Mouse (Mus musculus) intestine, embryonic 15.5 days (tissue): ENCODE data around the gene Mapk3. TPM values are rescaled to one million over a fixed set of nuclear protein-coding genes. Genes with fewer than 3 reads are reported as not detected.

Experiments used
- ATAC-seq: fragments of 200-750 bp; cut with Nextera tagmentation; 2 replicates; pipeline ENCODE4 v1.8.0; 2017; ENCODE audit warnings: moderate TSS enrichment, moderate library complexity
- H3K27ac ChIP-seq: fragments of 300-500 bp; sonication (generic); 2 replicates; pipeline ENCODE4 v1.5.1; 2015; ENCODE audit warnings: mild to moderate bottlenecking, inconsistent platforms
- H3K27me3 ChIP-seq: fragments of 300-500 bp; sonication (generic); replicated peaks from 2 replicates; pipeline ENCODE4 v1.6.1; 2015; ENCODE audit warnings: inconsistent platforms
- H3K36me3 ChIP-seq: fragments of 300-500 bp; sonication (generic); 2 replicates; pipeline ENCODE4 v1.6.1; 2015; ENCODE audit warnings: inconsistent platforms
- H3K4me1 ChIP-seq: fragments of 300-500 bp; sonication (generic); replicated peaks from 2 replicates; pipeline ENCODE4 v1.6.1; 2015; ENCODE audit warnings: inconsistent platforms
- H3K4me2 ChIP-seq: fragments of 300-500 bp; sonication (generic); replicated peaks from 2 replicates; pipeline ENCODE4 v1.6.1; 2015; ENCODE audit warnings: mild to moderate bottlenecking, inconsistent platforms
- H3K4me3 ChIP-seq: fragments of 300-500 bp; sonication (generic); replicated peaks from 2 replicates; pipeline ENCODE4 v1.5.1; 2015; ENCODE audit warnings: inconsistent platforms
- H3K9ac ChIP-seq: fragments of 300-500 bp; sonication (generic); 2 replicates; pipeline ENCODE4 v1.6.1; 2015; ENCODE audit warnings: inconsistent platforms
- H3K9me3 ChIP-seq: fragments of 300-500 bp; sonication (generic); 2 replicates; pipeline ENCODE4 v1.6.1; 2016; ENCODE audit warnings: inconsistent platforms
- WGBS: fragments of 180-500 bp; shearing (Covaris S2); methylation state at CpG from one replicate; pipeline ENCODE4 v1.1.7; 2015; 5-methylcytosine and 5-hydroxymethylcytosine counted together
- polyA plus RNA-seq: library from polyadenylated mRNA; unstranded; fragments of >200 nt; fragmentation: Nextera tagmentation; extraction: Ambion mirVana; gene quantifications from 2 replicates; pipeline ENCODE4 v1.2.1, GENCODE M21; 2015

Gene Mapk3
- polyA plus RNA-seq, 1 experiment from 2014 or later, result 109 TPM

- H3K9me3 ChIP-seq, result no peaks in the 10 kb centered on the region
- ATAC-seq, result no peak
- WGBS, result 65% methylated on average over 5 of the region's 5 CpGs
Measured at GRCm38 (mm10) chr7:126740977-126741376, 18.4 kb upstream of the Mapk3 start.

DNA sequence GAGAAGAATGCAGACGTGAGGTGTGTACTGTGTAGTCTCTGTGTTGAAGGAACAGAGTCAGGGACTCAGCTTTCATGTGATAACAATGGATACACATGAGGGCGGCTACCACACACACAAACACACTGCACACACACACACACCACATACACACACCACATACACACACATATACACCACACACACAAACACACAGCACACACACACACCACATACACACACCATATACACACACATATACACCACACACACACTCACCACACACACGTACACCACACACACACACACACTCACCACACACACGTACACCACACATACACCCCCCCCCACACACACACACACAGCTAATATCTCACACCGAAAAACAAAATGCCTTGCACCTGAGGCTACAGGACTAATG lies 17.9 kb upstream of the Mapk3 start:
- H3K9ac ChIP-seq, result no peak overlapping the region
- H3K9me3 ChIP-seq, result no peaks in the 10 kb centered on the region
- no peak overlapping the region for H3K27ac ChIP-seq
- H3K36me3 ChIP-seq, result no peaks in the 10 kb centered on the region
- no peak overlapping the region for H3K4me3 ChIP-seq
- WGBS, result 86% methylated on average over 5 of the region's 5 CpGs
- H3K4me1 ChIP-seq, result no peaks in the 10 kb centered on the region
- no peak for ATAC-seq
- H3K4me2 ChIP-seq, result no peak overlapping the region
- no peaks in the 10 kb centered on the region for H3K27me3 ChIP-seq

More at GRCm38 (mm10) chr7:126740977-126741376, 18.4 kb upstream of the Mapk3 start:
- Histone ChIP-seq H3K4me2 (no peak overlapping the region), H3K36me3 (no peaks in the 10 kb centered on the region), H3K27ac (no peak overlapping the region), H3K9ac (no peak overlapping the region), H3K4me3 (no peak overlapping the region), H3K4me1 (no peaks in the 10 kb centered on the region), H3K27me3 (no peaks in the 10 kb centered on the region)

DNA sequence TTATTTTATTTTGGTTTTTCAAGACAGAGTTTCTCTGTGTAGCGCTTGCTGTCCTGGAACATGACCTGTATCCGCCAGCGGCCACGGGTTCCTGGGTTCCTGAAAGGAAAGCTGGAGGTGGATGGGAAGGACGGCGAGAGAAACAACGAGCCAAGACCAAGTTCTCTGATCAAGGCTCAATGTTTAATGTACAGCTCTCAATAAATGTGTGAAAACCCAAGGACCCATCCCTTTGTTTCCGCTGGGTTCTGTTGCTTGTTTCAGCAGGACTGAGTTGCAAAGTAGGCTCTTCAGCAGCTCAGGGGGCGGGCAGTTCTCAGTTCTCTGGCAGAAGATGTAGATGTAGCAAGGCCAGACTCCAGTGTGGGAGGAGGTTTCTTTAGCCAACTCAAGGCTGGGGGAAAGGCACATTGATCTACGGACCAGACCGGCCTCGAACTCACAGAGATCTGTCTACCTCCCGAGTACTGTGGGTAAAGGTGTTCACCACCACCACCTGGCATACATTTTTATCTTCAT lies 17.4 kb upstream of the Mapk3 start:
- Histone ChIP-seq H3K4me3 (no peak overlapping the region), H3K27ac (no peak overlapping the region), H3K9me3 (no peaks in the 10 kb centered on the region), H3K4me1 (0 out of 2 replicates have a peak, but pooled peaks cover 3% of the 10 kb centered on the region), H3K27me3 (no peaks in the 10 kb centered on the region), H3K36me3 (no peaks in the 10 kb centered on the region), H3K4me2 (no peak overlapping the region), H3K9ac (no peak overlapping the region)
- WGBS, result 89% methylated on average over 13 of the region's 13 CpGs
- ATAC-seq, result no peak

- no peak for ATAC-seq
- WGBS, result 83% methylated on average over 12 of the region's 12 CpGs
- Histone ChIP-seq H3K27ac (peak overlapping the region; percentile 80), H3K36me3 (no peaks in the 10 kb centered on the region), H3K27me3 (no peaks in the 10 kb centered on the region), H3K4me2 (peak overlapping the region; percentile 34), H3K9ac (no peak overlapping the region), H3K4me1 (peaks cover 5% of the 10 kb centered on the region; the same call in 1 of the 2 replicates), H3K9me3 (no peaks in the 10 kb centered on the region), H3K4me3 (0 out of 2 replicates have a peak overlapping the region, but pooled peaks have one; percentile 7)
Measured at GRCm38 (mm10) chr7:126746066-126746465, 13.3 kb upstream of the Mapk3 start.

DNA sequence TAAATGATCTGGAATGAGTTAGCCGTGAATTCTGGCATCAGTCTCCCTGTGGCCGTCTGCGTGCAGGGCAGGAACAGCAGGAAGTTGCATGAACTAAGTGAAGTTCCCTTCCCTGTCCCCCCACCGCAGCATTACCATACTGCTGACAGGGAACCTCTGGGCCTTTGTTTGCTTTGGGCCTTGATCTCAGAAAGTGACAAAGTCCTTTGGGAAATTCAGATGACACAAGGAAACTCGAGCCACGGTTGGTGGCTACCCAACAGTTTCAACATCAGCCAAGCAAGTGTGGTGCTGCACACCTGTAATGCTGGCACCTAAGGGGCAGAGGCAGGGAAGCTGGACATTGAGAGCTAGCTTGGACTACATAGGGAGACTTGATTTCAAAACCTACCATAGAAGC lies 12.6 kb upstream of the Mapk3 start:
- H3K36me3 ChIP-seq, result no peaks in the 10 kb centered on the region
- peak overlapping the region; percentile 80 for H3K27ac ChIP-seq
- peak overlapping the region; percentile 34 for H3K4me2 ChIP-seq
- 22% methylated on average over 6 of the region's 6 CpGs for whole genome bisulfite sequencing
- 0 out of 2 replicates have a peak overlapping the region, but pooled peaks have one; percentile 7 for H3K4me3 ChIP-seq
- H3K9me3 ChIP-seq, result no peaks in the 10 kb centered on the region
- 0 out of 2 replicates have a peak overlapping the region, but pooled peaks have one; percentile 30 for H3K9ac ChIP-seq
- H3K4me1 ChIP-seq, result peaks cover 5% of the 10 kb centered on the region; the same call in 1 of the 2 replicates
- peak; percentile 88 for ATAC-seq
- no peaks in the 10 kb centered on the region for H3K27me3 ChIP-seq

GRCm38 (mm10) chr7:126748824-126749223 lies 10.6 kb upstream of the Mapk3 start:
- Histone ChIP-seq H3K27me3 (no peaks in the 10 kb centered on the region), H3K9ac (no peak overlapping the region), H3K4me2 (no peak overlapping the region), H3K27ac (peak overlapping the region; percentile 80), H3K9me3 (no peaks in the 10 kb centered on the region), H3K36me3 (no peaks in the 10 kb centered on the region), H3K4me1 (peaks cover 5% of the 10 kb centered on the region; the same call in 1 of the 2 replicates), H3K4me3 (no peak overlapping the region)
- WGBS, result 48% methylated on average over 7 of the region's 7 CpGs
- peak; percentile 71 for ATAC-seq

- H3K4me3 ChIP-seq, result no peak overlapping the region
- peaks cover 5% of the 10 kb centered on the region; the same call in 1 of the 2 replicates for H3K4me1 ChIP-seq
- H3K27me3 ChIP-seq, result no peaks in the 10 kb centered on the region
- H3K9ac ChIP-seq, result no peak overlapping the region
- 93% methylated on average over 17 of the region's 17 CpGs for WGBS
- H3K9me3 ChIP-seq, result no peaks in the 10 kb centered on the region
- 0 out of 2 replicates have a peak overlapping the region, but pooled peaks have one; percentile 17 for H3K27ac ChIP-seq
- no peaks in the 10 kb centered on the region for H3K36me3 ChIP-seq
- no peak overlapping the region for H3K4me2 ChIP-seq
- ATAC-seq, result no peak
Measured at GRCm38 (mm10) chr7:126749582-126750343, 9.6 kb upstream of the Mapk3 start.

- no peaks in the 10 kb centered on the region for H3K9me3 ChIP-seq
- H3K9ac ChIP-seq, result 0 out of 2 replicates have a peak overlapping the region, but pooled peaks have one; percentile 27
- H3K36me3 ChIP-seq, result no peaks in the 10 kb centered on the region
- under 1% methylated on average over 9 of the region's 9 CpGs for WGBS
- H3K27ac ChIP-seq, result peak overlapping the region; percentile 49; the same call in 1 of the 2 replicates
- peak; percentile 71 for ATAC-seq
- peak overlapping the region; percentile 43 for H3K4me2 ChIP-seq
- H3K4me3 ChIP-seq, result no peak overlapping the region
- H3K27me3 ChIP-seq, result no peaks in the 10 kb centered on the region
- peaks cover 4% of the 10 kb centered on the region; the same call in 1 of the 2 replicates for H3K4me1 ChIP-seq
Measured at GRCm38 (mm10) chr7:126754866-126755265, 4.5 kb upstream of the Mapk3 start.

DNA sequence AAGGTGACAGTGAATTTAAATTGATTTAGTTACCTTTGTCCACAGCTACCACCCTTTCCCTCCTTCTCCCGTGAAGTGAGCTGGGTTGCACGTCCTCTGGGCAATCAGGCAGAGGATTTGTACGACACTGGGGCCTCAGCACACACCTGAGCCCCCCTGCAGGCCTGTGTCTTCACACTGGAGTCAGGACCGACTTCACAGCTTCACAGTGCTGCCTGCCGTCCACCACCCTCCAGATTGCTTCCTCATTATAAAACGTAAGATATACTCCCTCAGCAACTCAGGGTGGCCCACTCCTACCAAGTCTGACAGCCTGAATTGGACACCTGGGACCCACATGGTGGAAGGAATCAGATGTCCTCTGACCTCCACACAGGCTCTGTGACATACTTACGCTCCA lies 862 bp upstream of the Mapk3 start:
- H3K36me3 ChIP-seq, result peaks cover 9% of the 10 kb centered on the region; the same call in 1 of the 2 replicates
- no peak overlapping the region for H3K27ac ChIP-seq
- no peak overlapping the region for H3K4me2 ChIP-seq
- ATAC-seq, result no peak
- no peak overlapping the region for H3K9ac ChIP-seq
- H3K27me3 ChIP-seq, result no peaks in the 10 kb centered on the region
- 68% methylated on average over 7 of the region's 7 CpGs for WGBS
- no peaks in the 10 kb centered on the region for H3K9me3 ChIP-seq
- H3K4me1 ChIP-seq, result peaks cover 35% of the 10 kb centered on the region
- H3K4me3 ChIP-seq, result no peak overlapping the region

DNA sequence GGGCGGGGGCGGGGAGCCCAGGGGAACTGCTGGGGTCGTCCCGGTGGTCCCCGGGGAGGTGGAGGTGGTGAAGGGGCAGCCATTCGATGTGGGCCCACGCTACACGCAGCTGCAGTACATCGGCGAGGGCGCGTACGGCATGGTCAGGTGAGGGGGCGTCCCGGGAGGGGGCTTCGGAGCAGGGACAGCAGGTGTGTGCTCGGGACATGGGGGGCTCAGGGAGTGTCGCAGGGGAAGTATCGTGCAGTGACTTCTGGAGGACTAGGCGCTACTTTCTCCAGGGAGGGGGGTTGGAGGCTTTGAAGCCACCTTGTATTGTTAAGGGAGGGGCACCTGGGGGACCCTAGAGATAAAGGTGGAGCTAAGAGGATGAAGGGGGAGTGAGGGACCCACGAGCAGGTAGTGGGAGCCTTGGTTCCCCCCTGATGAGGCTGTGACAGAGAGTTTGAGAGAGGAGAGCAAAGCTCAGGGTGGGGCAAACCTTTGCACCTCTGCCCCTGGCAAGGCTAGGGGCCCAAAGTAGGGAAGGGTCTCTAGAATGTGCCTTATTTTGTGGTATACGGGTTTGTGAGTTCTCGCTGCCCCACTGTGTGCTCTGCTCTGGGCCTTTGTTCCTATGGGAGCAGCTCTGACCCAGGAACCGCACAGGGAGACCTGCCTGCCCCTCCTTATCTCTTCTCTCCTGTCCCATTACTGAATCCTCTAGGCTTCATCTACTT lies 430 bp downstream of the Mapk3 start:
- H3K4me2 ChIP-seq, result peak overlapping the region; percentile 71
- peak overlapping the region; percentile 70 for H3K9ac ChIP-seq
- peak overlapping the region; percentile 64 for H3K4me3 ChIP-seq
- no peaks in the 10 kb centered on the region for H3K27me3 ChIP-seq
- peaks cover 35% of the 10 kb centered on the region for H3K4me1 ChIP-seq
- peak overlapping the region; percentile 98 for H3K27ac ChIP-seq
- H3K36me3 ChIP-seq, result peaks cover 22% of the 10 kb centered on the region
- ATAC-seq, result peak; percentile 48
- H3K9me3 ChIP-seq, result no peaks in the 10 kb centered on the region
- 1% methylated on average over 22 of the region's 24 CpGs for WGBS

DNA sequence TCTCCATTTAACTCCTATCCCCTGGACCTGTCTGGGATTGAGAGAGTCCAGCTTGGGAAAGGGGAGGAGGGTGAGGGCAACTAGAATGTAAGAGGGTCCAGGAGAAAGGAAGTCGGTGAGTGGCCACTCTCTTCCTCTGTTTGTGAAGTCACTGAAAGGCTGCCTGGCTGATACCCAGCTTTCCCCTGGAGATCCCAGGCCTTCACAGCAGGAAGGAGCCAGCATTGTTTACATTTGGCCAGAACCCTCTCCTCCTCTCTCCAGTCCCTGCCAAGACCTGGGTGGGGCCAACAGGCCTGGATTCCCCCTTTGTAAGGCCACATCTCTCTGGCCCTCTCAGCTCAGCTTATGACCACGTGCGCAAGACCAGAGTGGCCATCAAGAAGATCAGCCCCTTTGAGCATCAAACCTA lies 996 bp downstream of the Mapk3 start:
- H3K9me3 ChIP-seq, result no peaks in the 10 kb centered on the region
- peak; percentile 68 for ATAC-seq
- no peaks in the 10 kb centered on the region for H3K27me3 ChIP-seq
- H3K4me3 ChIP-seq, result peak overlapping the region; percentile 64
- peaks cover 28% of the 10 kb centered on the region for H3K36me3 ChIP-seq
- 4% methylated on average over 3 of the region's 3 CpGs for WGBS
- H3K27ac ChIP-seq, result peak overlapping the region; percentile 98
- peak overlapping the region; percentile 71 for H3K4me2 ChIP-seq
- H3K9ac ChIP-seq, result peak overlapping the region; percentile 70
- peaks cover 34% of the 10 kb centered on the region for H3K4me1 ChIP-seq

GRCm38 (mm10) chr7:126760956-126761355 lies 1.6 kb downstream of the Mapk3 start:
- Histone ChIP-seq H3K9me3 (no peaks in the 10 kb centered on the region), H3K9ac (peak overlapping the region; percentile 70; the same call in 1 of the 2 replicates), H3K27ac (peak overlapping the region; percentile 98), H3K4me2 (peak overlapping the region; percentile 71), H3K36me3 (peaks cover 33% of the 10 kb centered on the region), H3K4me1 (peaks cover 39% of the 10 kb centered on the region), H3K4me3 (peak overlapping the region; percentile 64), H3K27me3 (no peaks in the 10 kb centered on the region)
- no peak for ATAC-seq
- WGBS, result 37% methylated on average over 4 of the region's 4 CpGs
